Mouse (Mus musculus) CH12F3 (cell line): ENCODE results near the gene Abcb1b.
"Not testable (repeated sequence)": the region's sequence is repeated elsewhere in the genome, so short reads cannot be mapped to it uniquely, and the experiment has no call there.

Experiments
- in situ Hi-C: fragments of 300-500 bp; cut with MboI; formaldehyde crosslinking; loops from 2 replicates; pipeline ENCODE4 v1.14.3; 2020; ENCODE audit warnings: low sequenced_read_pairs

The Abcb1b gene

GRCm38 (mm10) chr5:8797987-8798751 is at the start of gene Abcb1b:
Abcb1b (plus strand) TSS chr5:8798147.
- in situ Hi-C loops: no loop called here

GRCm38 (mm10) chr5:8772866-8773265 is 25.1 kb upstream of the Abcb1b start:
- in situ Hi-C loops: no loop called here

- in situ Hi-C loops: no loop called here
Measured at GRCm38 (mm10) chr5:8778311-8778710, 19.6 kb upstream of the Abcb1b start.

DNA sequence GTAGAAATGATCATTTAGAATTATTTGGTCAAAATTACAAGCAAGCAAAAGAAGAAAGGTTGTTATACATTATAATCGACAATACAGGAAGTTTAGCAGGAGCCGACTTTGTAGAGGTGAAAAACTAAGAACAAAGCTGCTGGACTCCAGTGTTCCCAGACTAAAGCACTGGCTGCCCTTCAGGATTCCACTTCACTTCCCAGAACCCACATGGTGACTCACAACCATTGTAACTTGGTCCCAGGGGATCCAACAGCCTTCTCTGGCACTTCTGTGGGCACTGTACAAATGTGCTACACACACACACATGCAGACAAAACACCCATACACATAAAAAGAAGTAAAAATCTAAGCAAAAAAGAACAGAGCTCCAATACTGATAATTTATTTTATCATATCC is 19.2 kb upstream of the Abcb1b start:
- in situ Hi-C loops: no loop called here

DNA sequence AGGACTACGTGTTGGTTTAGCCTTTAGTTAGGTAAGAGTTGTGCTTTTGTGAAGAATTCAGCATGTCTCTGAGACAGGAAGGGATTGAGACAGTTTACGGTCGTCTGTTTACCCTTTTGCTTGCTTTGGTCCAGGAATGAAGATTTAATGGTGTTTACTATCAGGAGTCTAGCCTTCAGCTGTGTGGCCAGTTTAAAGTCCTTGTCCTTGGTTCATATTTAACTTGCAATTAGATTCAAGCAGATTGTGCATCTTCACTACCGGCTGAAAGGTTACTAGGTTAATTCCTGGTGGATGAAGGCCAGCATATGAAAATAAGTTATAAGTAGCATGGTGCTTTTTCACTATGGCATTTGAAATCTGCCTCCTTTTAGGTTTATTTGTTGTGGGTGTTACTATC is 5.7 kb upstream of the Abcb1b start:
- in situ Hi-C loops: no loop called here

GRCm38 (mm10) chr5:8798752-8799115 is 787 bp downstream of the Abcb1b start:
- in situ Hi-C loops: no loop called here

DNA sequence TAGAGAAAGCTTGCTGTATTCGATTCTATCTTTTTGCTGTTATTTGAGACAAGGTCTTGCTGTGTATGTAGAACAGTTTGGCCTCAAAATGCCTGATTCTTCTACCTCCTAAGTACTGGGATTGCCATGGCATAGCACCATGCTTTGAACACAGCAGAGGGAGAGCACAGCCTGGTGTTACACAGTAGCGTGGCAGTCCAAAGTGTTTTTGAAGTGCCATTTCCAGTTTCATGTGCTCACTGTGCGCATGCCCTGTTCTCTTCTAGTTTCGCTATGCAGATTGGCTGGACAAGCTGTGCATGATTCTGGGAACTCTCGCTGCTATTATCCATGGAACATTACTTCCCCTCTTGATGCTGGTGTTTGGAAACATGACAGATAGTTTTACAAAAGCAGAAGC is 7.8 kb downstream of the Abcb1b start:
- in situ Hi-C loops: no loop called here

GRCm38 (mm10) chr5:8807137-8808004 is 9.4 kb downstream of the Abcb1b start:
- in situ Hi-C loops: no loop called here

GRCm38 (mm10) chr5:8813872-8814271 is 15.9 kb downstream of the Abcb1b start:
- in situ Hi-C loops: no loop called here

DNA sequence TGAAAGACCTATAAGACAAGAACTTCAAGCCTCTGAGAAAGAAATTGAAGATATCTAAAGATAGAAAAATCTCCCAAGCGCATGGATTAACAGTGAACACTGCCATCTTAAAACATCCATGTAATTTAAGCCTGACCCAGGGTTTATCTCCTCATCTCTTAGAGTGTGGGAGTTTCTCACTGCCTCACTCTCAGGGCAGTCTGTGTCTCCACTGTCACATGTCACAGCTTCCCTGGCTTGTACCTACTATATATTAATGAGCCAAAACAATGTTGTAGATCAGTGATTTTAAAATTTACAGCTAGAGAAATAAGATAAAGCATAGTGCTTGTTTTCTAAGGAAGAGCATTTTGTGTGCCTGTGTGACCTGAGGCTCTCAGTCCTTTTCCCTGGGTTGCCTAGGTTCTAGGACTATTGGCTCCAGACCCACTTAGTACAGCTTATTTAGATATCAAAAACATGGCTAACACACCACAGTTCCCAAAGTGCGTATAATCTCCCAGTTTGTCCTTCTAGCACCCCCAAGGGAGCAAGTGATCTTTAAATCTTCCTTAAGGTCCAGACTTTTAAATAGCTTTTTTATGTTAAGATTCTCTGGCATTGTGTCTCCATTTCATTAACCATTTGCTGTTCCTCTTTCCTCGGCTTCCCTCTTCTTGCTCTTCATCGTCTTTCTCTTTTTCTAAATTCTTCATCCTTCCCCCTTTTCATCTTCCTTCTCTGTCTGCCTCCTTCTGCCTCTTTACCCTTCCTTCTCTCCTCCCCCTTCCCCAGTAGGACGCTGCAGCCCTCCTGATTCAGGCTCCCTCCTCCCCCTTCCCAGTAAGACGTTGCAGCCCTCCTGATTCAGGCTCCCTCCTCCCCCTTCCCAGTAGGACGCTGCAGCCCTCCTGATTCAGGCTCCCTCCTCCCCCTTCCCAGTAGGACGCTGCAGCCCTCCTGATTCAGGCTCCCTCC is 22.0 kb downstream of the Abcb1b start:
- in situ Hi-C loops: no loop called here

- in situ Hi-C loops: not testable (repeated sequence)
Measured at GRCm38 (mm10) chr5:8820592-8821104, 22.7 kb downstream of the Abcb1b start.

- in situ Hi-C loops: loop anchor here (25.0 kb wide), 1 partner anchor 352 kb away; no protein-coding TSS in a partner anchor
Measured at GRCm38 (mm10) chr5:8838661-8839438, 40.9 kb downstream of the Abcb1b start.

GRCm38 (mm10) chr5:8839651-8840050 is 41.7 kb downstream of the Abcb1b start:
- in situ Hi-C loops: loop anchor here (25.0 kb wide), 1 partner anchor 352 kb away; no protein-coding TSS in a partner anchor

GRCm38 (mm10) chr5:8840887-8841286 is 42.9 kb downstream of the Abcb1b start:
- in situ Hi-C loops: loop anchor here (25.0 kb wide), 1 partner anchor 354 kb away; no protein-coding TSS in a partner anchor

DNA sequence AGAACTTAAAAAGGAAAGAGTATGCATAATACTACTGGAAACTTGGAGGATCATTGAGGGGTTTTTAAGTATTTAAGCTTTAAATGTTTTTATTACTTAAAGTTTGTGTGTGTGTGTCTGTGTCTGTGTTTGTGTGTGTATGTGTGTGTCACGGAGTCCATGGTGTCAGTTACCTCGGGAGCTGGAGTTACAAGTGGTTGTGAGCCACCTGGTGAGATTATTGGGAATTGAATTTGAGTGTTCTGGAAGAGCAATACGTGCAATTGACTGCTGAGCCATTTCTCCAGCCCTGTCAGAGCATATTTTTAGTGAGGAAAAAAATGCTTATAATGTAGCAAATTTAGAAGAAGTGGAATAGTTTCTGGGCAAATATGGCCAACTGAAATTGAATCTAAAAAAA is 44.9 kb downstream of the Abcb1b start:
- in situ Hi-C loops: loop anchor here (25.0 kb wide), 1 partner anchor 356 kb away; no protein-coding TSS in a partner anchor

DNA sequence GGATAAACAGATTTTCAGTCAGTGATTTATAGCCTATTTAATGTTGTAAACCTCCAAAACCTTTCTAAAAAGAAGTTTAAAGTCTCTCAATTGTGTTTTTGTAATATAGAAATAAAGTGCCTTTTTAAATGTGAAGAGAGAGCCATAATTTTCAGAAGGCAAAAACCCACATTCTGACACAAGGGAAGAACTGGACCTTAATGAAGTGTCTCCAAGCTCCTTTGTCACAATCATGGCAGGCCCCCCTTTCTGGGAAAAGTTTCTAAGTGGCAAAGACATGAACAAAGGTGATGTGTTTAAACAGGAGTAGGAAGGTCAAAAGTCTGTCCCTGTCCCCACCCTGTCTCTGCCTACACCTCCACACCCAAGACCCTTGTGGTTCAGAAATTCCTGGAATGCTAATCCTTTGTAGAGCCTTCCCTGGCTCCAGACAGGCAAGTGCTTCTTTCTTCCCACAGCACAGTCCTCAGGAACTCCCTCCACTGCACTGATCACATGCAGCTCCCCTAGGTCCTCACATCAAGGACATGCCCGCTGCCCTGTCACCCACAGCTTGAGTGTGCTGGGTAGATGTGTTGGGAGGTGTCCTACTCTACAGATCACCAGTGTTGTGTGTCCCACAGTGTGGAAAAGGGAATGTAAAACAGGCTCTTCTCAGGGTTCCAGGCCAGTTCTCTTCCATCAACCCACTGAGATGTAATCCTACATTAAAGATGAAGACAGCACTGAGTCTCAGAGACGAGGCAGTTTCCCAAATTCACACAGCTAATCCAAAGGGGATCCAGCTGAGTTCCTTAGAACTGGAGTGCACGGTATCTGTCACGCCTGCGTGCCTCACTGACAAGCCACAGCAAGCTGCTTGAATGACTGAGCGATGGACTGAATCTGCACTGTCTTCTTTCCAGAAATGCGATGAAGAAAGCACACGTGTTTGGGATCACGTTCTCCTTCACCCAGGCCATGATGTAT is 50.9 kb downstream of the Abcb1b start:
- in situ Hi-C loops: loop anchor here (25.0 kb wide), 1 partner anchor 362 kb away; no protein-coding TSS in a partner anchor

DNA sequence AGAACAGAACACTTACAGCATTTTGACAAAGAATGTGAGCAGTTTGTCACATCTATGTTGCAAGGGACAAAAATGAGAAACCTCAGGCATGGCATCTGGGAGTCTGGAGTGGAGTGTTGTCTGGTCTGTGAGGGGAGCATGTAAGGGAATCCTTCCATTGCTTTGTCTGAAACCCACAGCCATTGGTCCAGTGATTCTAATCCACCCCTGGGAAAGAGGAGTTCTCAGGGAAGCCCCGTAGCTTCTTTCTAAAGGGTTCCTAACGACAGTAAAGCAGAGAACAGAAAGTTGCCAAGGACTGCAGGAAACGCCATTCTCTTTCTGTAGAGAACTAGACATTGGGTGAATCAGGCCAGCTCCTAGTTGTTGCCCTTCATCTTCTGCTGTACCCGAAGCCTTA is 52.9 kb downstream of the Abcb1b start:
- in situ Hi-C loops: no loop called here

GRCm38 (mm10) chr5:8857201-8857600 is 59.3 kb downstream of the Abcb1b start:
- in situ Hi-C loops: no loop called here
